Mouse (Mus musculus): ENCODE measurements at regions not wholly inside any gene's neighbourhood (a gene's known extent, or its start where the extent isn't known, plus 50 kb on each side); places are given as distances from the start of the nearest gene placed in this dataset.

DNA sequence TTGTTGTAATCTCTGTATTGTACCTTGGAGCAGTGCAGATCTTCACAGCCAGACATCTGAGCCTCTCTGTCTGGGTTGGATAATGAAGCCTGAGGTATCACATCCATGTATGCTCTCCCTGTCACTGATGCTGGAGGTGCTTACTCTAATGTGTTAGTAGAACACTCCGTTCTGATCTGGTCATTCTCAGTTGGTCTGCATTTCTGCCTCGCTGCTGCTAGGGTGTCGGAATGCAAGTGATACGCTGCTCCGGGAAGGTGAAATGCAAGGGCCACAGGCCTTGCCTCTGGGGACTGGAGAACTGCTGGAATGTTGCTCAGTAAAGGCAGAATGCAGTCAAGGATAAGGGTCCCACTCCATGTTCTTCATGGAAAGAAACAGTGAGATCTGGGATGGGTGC, 67.1 kb upstream of the Gm6993 start:
- no peak for DNase-seq (ENCODE audit: low spot score in 2 of 2)

DNA sequence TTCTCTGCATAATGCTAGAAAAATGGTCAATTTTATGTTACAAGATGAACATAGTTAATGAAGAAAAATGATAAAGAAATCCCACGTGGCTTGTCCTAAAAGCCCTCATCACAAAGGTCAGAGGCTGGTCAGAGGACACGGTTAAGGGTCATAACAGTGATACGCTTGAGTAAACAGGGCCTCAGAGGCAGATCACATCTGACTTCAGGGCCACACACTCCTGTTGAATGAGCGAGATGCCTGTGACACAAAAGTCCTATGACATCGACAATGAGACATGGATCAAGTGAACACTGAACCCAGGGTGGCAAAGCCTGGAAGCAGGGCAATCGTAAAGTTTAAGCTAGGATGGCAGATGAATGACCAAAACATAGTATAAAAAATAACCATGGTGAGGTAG, 61.0 kb upstream of the Gm6993 start:
- DNase-seq (ENCODE audit: low spot score in 2 of 2), result no peak

DNA sequence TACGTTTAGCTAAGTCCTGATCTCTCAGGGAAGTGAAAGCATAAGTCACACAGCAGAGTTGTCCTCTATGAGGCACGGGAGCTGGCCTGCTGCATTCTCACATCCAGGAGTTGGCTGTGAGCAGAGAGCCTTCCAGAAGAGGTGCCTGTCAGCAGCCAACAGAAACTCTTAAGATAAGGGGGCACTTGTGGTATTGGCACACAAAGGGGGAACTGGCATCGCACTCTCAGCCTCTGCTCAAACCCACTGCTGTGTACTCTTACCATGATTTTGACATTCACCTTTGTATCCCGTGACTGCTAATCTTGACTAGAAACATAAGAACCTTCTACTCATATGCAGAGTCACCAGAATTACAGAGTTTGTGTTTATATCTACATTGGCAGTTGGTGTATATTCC, 56.9 kb upstream of the Gm6993 start:
- DNase-seq (ENCODE audit: low spot score in 2 of 2), result no peak

DNA sequence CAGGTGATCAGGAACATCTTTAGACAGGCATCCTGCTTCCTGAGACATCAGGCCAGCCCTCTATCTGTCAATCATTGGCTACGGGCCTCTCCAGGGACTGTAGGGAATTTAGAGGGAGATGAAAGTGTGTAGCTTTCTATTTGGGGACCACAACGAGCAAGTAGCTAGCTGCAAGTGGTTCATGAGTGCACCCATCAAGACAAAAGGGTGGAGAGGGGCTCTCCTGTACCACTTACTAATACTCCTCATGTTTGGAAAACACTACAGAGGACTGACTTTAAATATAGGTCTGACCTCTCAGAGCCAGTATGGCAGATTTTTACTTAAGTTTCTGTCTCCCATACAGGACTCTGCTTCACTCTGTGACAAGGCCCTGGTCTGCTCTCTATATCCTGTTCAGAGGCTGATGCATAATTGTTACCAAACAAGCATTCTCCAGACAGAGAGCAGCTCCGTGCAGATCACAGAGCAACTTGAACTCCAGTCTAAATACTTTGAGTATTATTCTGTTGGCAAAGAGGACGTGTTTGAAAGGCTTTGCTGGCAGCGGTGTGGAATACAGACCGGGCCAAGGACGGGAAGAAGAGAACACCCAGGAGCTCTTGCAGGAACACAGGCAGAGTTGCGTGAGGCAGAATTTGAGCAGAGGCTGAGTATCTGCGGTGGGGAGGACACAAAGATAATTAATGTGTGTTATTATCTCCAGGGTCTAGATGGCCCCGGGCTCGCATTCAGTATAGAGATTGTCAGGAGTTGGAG, 56.2 kb upstream of the Gm6993 start:
- DNase-seq (ENCODE audit: low spot score in 2 of 2), result no peak

DNA sequence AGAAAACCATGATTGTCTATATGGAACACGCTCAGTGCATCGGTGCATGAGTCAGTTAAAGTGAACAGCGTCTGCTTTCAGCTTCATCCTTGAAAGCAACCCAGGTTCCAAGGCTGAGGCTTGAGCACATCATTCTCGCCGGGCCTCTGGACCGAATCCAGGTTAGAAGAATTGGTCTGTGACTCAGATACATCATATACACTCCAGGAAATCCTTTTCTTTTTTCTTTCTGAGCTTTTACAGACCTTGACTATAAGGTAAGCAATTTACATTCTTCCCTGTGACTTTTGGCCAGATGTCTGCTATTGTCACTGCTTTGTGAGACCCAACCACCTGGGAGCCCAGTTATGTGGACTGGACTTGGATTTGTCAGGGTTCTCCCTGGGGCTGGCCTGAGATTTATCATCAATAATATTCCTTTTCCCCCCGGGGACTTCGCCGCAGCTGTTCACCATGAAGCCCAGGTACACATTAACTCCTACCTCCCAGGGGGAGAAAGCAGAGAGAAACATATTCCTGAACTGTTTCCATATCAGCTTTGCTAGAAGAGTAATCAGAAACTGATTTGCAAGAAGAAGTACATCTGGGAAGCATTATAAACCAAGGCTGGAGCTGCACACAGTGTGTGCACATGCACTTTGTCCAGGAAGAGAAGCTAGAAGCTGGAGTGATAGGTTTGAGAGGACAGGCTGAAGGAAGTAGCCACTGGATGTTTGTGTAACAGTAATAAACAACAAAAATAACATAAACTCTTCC, 55.2 kb upstream of the Gm6993 start:
- no peak for DNase-seq (ENCODE audit: low spot score in 2 of 2)

DNA sequence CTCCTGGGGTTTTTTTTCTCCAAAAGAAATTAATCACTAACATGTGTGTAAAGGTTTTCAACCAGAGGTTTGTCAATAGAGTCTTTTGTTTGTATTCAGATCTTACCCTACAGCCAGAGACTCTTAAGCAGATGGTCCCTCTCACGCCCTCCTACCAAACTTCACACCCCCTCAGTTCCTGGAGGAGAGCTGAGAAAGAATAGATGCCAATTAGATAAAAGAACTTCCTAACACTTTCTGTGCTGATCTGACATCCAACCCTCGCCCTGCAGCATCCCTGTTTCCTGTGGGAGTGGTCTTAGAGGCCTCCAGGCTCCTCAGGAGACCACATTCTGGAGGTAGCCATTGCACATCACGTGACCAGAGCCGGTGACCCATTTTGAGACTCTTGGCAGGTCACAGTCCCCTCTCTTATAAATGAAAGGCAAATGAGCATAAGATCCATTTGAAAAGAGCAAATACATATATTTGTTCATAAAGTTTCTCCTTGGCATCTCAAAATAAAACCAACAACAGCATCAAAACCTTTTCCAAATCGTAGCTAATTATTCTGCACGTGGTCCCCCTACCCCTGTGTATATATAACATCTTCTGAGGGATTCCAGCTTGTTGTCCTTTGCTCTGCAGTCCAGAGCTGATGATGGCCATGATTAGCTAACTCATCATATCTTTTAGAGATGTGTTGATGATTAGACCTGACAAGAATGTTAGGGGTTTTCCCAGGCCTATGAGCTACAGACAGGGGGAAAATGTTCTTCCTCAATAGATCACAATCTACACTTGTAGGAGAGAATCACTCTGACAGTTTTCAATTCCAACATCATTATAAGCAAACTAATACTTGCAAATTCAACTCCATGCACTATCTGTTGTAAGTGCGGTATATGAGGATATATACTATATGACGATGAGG, 54.4 kb upstream of the Gm6993 start:
- DNase-seq (ENCODE audit: low spot score in 2 of 2), result no peak

DNA sequence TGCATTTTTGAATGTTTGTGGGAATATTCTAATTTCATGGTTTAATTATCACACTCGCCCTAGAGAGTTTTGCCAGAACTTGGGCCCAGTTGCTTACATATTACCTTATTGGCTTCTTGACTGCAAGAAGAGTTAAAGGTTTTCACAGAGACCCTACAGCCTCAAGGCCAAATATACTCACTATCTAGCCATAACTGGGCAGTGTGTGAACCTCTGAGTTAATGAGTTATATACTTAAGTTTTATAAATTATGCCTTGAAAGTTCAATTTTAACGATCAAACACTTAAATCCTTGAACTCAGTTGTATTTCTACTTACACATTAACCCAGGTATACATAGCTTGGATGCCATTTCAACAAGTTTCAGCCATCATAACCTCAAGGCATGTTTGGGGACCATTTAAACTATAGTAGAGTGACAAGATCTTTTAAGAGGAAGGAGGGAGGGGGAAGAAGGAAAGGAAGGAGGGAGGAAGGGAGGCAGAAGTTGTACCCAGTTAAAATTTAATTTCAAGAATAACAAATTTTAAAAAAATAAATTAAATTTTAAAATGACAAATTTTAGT, 52.5 kb upstream of the Gm6993 start:
- no peak for DNase-seq (ENCODE audit: low spot score in 2 of 2)

DNA sequence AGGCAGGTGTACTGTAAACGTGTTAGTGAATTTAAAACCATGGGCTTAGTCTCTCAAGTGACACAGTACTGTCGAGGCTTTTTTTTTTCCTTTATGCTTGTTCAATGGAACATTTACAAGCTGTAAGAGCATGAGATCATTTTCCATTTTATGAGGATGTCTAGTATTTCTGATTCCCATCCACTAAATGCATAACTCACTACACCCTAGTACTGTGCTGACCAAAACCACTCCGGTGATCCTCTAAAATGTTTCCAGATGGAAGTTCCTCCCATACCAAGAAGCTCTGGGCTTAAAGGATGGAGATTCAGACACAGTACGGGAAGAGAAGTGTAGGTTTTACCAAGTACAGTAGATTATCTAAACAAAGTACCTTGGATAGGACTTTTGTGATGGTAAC, 50.3 kb upstream of the Gm6993 start:
- no peak for DNase-seq (ENCODE audit: low spot score in 2 of 2)

Data from frontal cortex, postnatal 14 days (tissue).